Mouse (Mus musculus): Measurements from ENCODE around the gene Poc1b.

GRCm38 (mm10) chr10:99161987-99162582, 55.2 kb downstream of the Poc1b start:
- TF ChIP-seq CTCF (IDR thresholded peaks at IDR 0.05; ENCODE audit: borderline replicate concordance, control insufficient read depth, extremely low read depth, insufficient read depth, low read length, poor library complexity) (no peak), POLR2A (IDR thresholded peaks at IDR 0.05; ENCODE audit: control insufficient read depth, extremely low read depth, insufficient read depth, low read length, poor library complexity) (no peak)

All from thymus, adult 2 months (tissue).